Mouse (Mus musculus): ENCODE results near the gene Dnajb6. TPM values are rescaled to one million over a fixed set of nuclear protein-coding genes. Genes with fewer than 3 reads are reported as not detected.

The Dnajb6 gene
- polyA plus RNA-seq, 1 experiment = 49.8 TPM

DNA sequence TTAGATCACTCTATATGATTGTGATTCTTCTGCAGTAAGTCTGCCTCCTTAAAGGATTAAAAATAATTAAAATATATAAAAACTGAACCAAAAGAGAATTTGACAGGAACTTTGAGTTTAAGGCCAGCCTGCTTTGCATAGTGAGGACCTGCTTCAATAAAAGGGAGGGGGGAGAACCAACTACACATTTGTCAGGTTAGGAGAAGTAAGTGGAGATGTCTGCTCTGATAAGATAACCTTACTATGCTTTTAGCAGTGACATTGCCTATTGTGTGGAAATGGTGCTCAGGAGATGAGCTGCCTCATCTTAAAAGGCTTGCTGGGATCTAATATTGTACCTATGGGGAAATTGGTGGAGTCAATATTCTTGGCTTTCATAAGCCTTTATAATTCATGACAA, 17.4 kb downstream of the Dnajb6 start:
- Histone ChIP-seq H3K27ac (ENCODE audit: insufficient read depth, low read depth, low read length) (no peak overlapping the region), H3K4me3 (ENCODE audit: insufficient read depth, low read depth, low read length) (no peak overlapping the region), H3K4me1 (ENCODE audit: control insufficient read depth, insufficient read depth, low read length) (no peaks in the 10 kb centered on the region; the same call in 1 of the 2 replicates), H3K36me3 (ENCODE audit: control insufficient read depth, insufficient read depth, low read length) (peaks cover 9% of the 10 kb centered on the region), H3K27me3 (replicated peaks; ENCODE audit: control insufficient read depth, insufficient read depth, low read length) (no peaks in the 10 kb centered on the region)
- DNase-seq = no peak
- TF ChIP-seq CTCF (conservative IDR thresholded peaks at IDR 0.05; ENCODE audit: insufficient read depth, insufficient read length, low read depth, low read length) = no peak
- TF ChIP-seq POLR2A (IDR thresholded peaks at IDR 0.05; ENCODE audit: low read depth, low read length) = no peak

DNA sequence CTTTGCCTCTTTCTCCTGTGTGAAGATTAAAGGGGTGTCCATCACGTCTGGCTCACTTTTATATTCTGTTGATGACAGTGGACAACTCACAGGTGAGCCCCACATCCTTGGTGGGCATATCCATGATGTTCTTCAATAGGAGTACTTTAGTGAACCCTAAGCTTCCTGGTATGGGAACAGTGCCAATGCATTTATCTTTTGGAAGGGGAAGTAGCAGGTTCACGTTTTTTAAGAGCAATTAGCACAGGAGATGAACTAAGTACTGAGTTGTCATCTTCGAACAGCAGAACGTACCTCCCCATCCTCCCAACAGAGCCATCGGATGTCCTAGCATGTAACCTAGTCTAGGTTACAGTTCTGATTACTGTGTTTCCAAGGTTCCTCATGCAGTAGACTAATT, 23.8 kb downstream of the Dnajb6 start:
- Histone ChIP-seq H3K36me3 (ENCODE audit: control insufficient read depth, insufficient read depth, low read length) (no peaks in the 10 kb centered on the region; the same call in 1 of the 2 replicates), H3K27me3 (replicated peaks; ENCODE audit: control insufficient read depth, insufficient read depth, low read length) (no peaks in the 10 kb centered on the region), H3K27ac (ENCODE audit: insufficient read depth, low read depth, low read length) (no peak overlapping the region), H3K4me3 (ENCODE audit: insufficient read depth, low read depth, low read length) (no peak overlapping the region), H3K4me1 (ENCODE audit: control insufficient read depth, insufficient read depth, low read length) (no peaks in the 10 kb centered on the region)
- 78% methylated on average over 5 of the region's 5 CpGs for WGBS
- DNase-seq = no peak
- TF ChIP-seq CTCF (conservative IDR thresholded peaks at IDR 0.05; ENCODE audit: insufficient read depth, insufficient read length, low read depth, low read length) (no peak), POLR2A (IDR thresholded peaks at IDR 0.05; ENCODE audit: low read depth, low read length) (no peak)

DNA sequence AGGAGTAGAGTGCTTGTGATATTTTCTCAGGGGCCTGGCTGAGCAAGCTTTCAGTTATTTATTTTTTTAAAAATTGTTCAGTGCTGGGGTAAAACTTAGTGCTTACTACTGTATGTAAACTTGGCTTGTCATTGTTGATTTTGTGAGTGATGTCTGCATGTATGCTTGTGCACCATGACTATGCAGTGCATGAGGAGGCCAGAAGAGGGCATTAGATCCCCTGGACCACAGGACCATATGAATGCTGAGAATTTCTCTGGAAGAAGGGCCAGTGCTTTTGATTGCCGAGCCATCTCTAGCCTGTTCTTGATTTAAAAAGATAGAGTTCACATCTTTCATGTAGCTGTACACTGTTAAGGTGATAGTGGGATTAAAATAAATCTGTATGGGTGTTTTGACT, 35.4 kb downstream of the Dnajb6 start:
- 92% methylated on average over 1 of the region's 1 CpGs for WGBS
- TF ChIP-seq POLR2A (IDR thresholded peaks at IDR 0.05; ENCODE audit: low read depth, low read length) (no peak), CTCF (conservative IDR thresholded peaks at IDR 0.05; ENCODE audit: insufficient read depth, insufficient read length, low read depth, low read length) (peak; percentile 39)

DNA sequence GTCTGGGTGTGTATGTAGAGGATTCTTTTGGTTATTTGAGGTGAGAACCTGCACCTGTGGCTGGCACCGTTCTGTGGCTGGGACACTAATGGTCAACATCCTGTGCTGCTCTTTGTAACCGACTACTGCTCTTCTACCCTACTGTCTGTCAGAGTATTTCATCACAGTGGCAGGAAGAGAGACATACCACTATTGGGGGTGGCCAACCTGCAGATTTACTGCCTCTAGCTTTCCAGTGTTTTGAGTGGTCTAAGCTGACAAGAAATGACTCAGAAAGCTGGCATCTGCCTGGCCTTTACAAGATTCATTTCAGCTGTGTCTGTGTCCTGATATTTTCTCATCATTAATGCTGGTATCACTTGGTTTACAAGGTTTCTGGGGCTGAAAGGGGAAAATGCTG, 36.5 kb downstream of the Dnajb6 start:
- peaks cover 5% of the 10 kb centered on the region; the same call in 1 of the 2 replicates for H3K36me3 ChIP-seq (ENCODE audit: control insufficient read depth, insufficient read depth, low read length)
- H3K4me3 ChIP-seq (ENCODE audit: insufficient read depth, low read depth, low read length) = no peak overlapping the region
- DNase-seq = no peak
- 27% methylated on average over 2 of the region's 2 CpGs for WGBS
- TF ChIP-seq POLR2A (IDR thresholded peaks at IDR 0.05; ENCODE audit: low read depth, low read length) (no peak), CTCF (conservative IDR thresholded peaks at IDR 0.05; ENCODE audit: insufficient read depth, insufficient read length, low read depth, low read length) (no peak)
- peaks cover 6% of the 10 kb centered on the region; the same call in 1 of the 2 replicates for H3K4me1 ChIP-seq (ENCODE audit: control insufficient read depth, insufficient read depth, low read length)
- H3K27me3 ChIP-seq (replicated peaks; ENCODE audit: control insufficient read depth, insufficient read depth, low read length) = no peaks in the 10 kb centered on the region
- no peak overlapping the region for H3K27ac ChIP-seq (ENCODE audit: insufficient read depth, low read depth, low read length)

More for the DNA sequence above, 35.4 kb downstream of the Dnajb6 start:
- Histone ChIP-seq H3K4me1 (ENCODE audit: control insufficient read depth, insufficient read depth, low read length) (peaks cover 6% of the 10 kb centered on the region; the same call in 1 of the 2 replicates), H3K27me3 (replicated peaks; ENCODE audit: control insufficient read depth, insufficient read depth, low read length) (no peaks in the 10 kb centered on the region), H3K36me3 (ENCODE audit: control insufficient read depth, insufficient read depth, low read length) (peaks cover 5% of the 10 kb centered on the region; the same call in 1 of the 2 replicates), H3K4me3 (ENCODE audit: insufficient read depth, low read depth, low read length) (no peak overlapping the region), H3K27ac (ENCODE audit: insufficient read depth, low read depth, low read length) (no peak overlapping the region)
- DNase-seq = no peak

DNA sequence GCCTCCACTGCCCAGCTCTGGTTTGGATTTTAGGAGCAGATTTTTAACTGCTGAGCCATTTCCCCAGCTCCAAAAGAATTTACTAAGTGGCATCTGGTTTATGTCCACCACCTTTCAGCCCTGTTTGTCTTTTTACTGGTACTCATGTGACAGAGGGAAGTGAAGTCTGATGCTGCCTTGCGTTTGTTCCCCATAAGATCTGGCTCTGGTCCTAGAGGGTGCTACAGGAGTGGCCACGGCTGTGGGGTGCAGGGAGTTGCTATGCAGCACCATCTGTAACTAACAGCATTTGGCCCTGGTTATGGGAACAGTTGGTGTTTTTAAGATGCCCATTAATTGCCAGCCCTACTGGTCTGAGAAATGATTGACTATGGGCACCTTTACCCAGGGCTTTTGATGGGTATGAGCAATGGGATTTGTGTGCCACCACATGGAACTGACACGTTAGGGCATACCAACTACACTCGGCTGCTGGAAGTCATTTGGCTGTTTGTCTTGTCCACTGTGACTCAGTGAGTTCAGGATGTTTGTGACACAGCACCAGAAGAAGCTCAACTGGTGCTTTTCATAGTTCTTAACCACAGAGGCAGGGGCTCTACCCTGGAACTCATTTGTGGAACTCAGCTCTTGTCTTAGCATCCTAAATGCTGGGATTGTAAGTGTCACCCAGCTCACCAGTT, 37.3 kb downstream of the Dnajb6 start:
- H3K36me3 ChIP-seq (ENCODE audit: control insufficient read depth, insufficient read depth, low read length) = peaks cover 5% of the 10 kb centered on the region; the same call in 1 of the 2 replicates
- no peak overlapping the region for H3K27ac ChIP-seq (ENCODE audit: insufficient read depth, low read depth, low read length)
- no peak overlapping the region for H3K4me3 ChIP-seq (ENCODE audit: insufficient read depth, low read depth, low read length)
- H3K4me1 ChIP-seq (ENCODE audit: control insufficient read depth, insufficient read depth, low read length) = peaks cover 6% of the 10 kb centered on the region; the same call in 1 of the 2 replicates
- TF ChIP-seq POLR2A (IDR thresholded peaks at IDR 0.05; ENCODE audit: low read depth, low read length) (no peak), CTCF (conservative IDR thresholded peaks at IDR 0.05; ENCODE audit: insufficient read depth, insufficient read length, low read depth, low read length) (no peak)
- no peaks in the 10 kb centered on the region for H3K27me3 ChIP-seq (replicated peaks; ENCODE audit: control insufficient read depth, insufficient read depth, low read length)
- peak; percentile 17 for DNase-seq
- 33% methylated on average over 4 of the region's 4 CpGs for WGBS

DNA sequence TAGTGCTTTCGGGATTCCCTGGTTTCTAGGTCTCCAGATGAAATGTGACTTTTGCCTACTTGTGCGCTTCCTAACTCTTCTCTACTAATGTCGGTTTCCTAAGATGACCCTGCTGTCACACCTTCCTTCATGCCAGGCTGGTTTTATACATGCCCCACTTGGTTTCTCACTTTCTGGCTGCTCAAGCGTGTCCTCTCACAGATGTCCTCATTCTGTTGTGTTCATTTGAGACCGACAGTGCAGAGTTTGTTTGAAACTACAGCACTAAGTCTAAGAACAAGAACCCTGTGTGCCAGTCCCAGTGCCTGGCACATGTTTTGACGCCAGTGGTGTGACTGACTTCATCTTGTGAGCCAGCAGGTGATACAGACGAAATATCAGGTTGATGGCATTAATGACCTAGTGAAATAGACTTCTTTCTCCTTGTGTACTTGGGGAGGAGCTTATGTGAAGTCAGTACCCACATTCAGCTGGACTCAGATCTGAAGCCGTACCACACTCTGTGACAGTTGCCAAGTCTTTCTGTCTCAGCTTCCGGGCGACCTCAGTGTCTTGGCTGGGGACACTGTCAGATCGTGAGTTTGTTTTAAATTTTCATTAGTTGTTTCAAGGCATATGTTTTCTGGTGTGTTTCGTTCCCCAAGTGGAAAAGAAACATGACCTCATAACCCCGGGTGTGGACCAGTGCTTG, 38.1 kb downstream of the Dnajb6 start:
- Histone ChIP-seq H3K4me3 (ENCODE audit: insufficient read depth, low read depth, low read length) (no peak overlapping the region), H3K27ac (ENCODE audit: insufficient read depth, low read depth, low read length) (no peak overlapping the region), H3K36me3 (ENCODE audit: control insufficient read depth, insufficient read depth, low read length) (peaks cover 4% of the 10 kb centered on the region; the same call in 1 of the 2 replicates), H3K27me3 (replicated peaks; ENCODE audit: control insufficient read depth, insufficient read depth, low read length) (no peaks in the 10 kb centered on the region), H3K4me1 (ENCODE audit: control insufficient read depth, insufficient read depth, low read length) (peaks cover 6% of the 10 kb centered on the region; the same call in 1 of the 2 replicates)
- peak; percentile 50 for DNase-seq
- no peak for TF ChIP-seq POLR2A (IDR thresholded peaks at IDR 0.05; ENCODE audit: low read depth, low read length)
- TF ChIP-seq CTCF (conservative IDR thresholded peaks at IDR 0.05; ENCODE audit: insufficient read depth, insufficient read length, low read depth, low read length) = no peak
- WGBS = 48% methylated on average over 13 of the region's 13 CpGs

DNA sequence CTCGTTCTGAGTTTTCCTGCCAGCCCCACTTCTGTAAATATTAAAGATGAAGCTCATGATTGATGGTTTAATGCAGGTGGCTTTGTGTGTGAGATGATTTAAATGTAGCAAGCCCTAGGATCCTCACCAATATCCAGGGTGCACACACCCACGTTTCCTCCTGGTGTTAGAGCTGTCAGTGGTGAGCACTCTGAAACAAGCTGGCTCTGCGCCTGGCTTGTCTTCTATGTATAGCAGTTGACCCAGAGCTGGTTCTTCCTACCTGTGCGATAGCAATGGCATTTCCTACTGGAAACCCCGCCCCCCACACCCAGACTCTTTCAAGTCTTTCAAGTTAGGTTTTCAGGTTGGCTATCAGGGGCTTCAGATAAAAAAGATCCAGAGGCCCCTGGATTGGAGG, 39.9 kb downstream of the Dnajb6 start:
- TF ChIP-seq POLR2A (IDR thresholded peaks at IDR 0.05; ENCODE audit: low read depth, low read length) (no peak), CTCF (conservative IDR thresholded peaks at IDR 0.05; ENCODE audit: insufficient read depth, insufficient read length, low read depth, low read length) (no peak)
- Histone ChIP-seq H3K4me1 (ENCODE audit: control insufficient read depth, insufficient read depth, low read length) (peaks cover 6% of the 10 kb centered on the region; the same call in 1 of the 2 replicates), H3K36me3 (ENCODE audit: control insufficient read depth, insufficient read depth, low read length) (0 out of 2 replicates have a peak, but pooled peaks cover 2% of the 10 kb centered on the region), H3K4me3 (ENCODE audit: insufficient read depth, low read depth, low read length) (no peak overlapping the region), H3K27me3 (replicated peaks; ENCODE audit: control insufficient read depth, insufficient read depth, low read length) (no peaks in the 10 kb centered on the region), H3K27ac (ENCODE audit: insufficient read depth, low read depth, low read length) (no peak overlapping the region)
- DNase-seq = no peak
- WGBS = 68% methylated on average over 5 of the region's 5 CpGs
